Mouse (Mus musculus): ENCODE results near the gene Cyp2c39. TPM values are rescaled to one million over a fixed set of nuclear protein-coding genes. Genes with fewer than 3 reads are reported as not detected.
"Not testable (repeated sequence)": the region's sequence is repeated elsewhere in the genome, so short reads cannot be mapped to it uniquely, and the experiment has no call there.

The Cyp2c39 gene
- polyA plus RNA-seq (2012; rRNA removed): 0.12 TPM in 1 of 2 replicates, not detected in the other

- Histone ChIP-seq H3K4me1 (ENCODE audit: control insufficient read depth, insufficient read depth, low read length) (no peaks in the 10 kb centered on the region), H3K27me3 (ENCODE audit: control insufficient read depth, insufficient read depth, low read length) (no peaks in the 10 kb centered on the region), H3K27ac (ENCODE audit: control insufficient read depth, insufficient read depth, low read depth, low read length) (no peak within 1 kb of the TSS), H3K4me3 (ENCODE audit: control insufficient read depth, low read depth, low read length) (no peak within 1 kb of the TSS), H3K36me3 (ENCODE audit: control insufficient read depth, insufficient read depth, low read length) (no peaks in the 10 kb centered on the region)
- TF ChIP-seq CTCF (IDR thresholded peaks at IDR 0.05; ENCODE audit: control insufficient read depth, insufficient read depth, insufficient replicate concordance, low read depth, low read length): no peak
- no peak for TF ChIP-seq POLR2A (IDR thresholded peaks at IDR 0.05; ENCODE audit: control insufficient read depth, low read depth, low read length)
Measured at GRCm38 (mm10) chr19:39510534-39510933, at the start of gene Cyp2c39. Gene Cyp2c39 (plus strand): TSS chr19:39510862.

GRCm38 (mm10) chr19:39462941-39463340 is 47.7 kb upstream of the Cyp2c39 start, which contains the start of gene Cyp2c38:
Gene Cyp2c38 (minus strand): TSS chr19:39463075.
- H3K4me3 ChIP-seq (ENCODE audit: control insufficient read depth, low read depth, low read length): no peak within 1 kb of the TSS
- H3K27me3 ChIP-seq (ENCODE audit: control insufficient read depth, insufficient read depth, low read length): no peaks in the 10 kb centered on the region
- H3K36me3 ChIP-seq (ENCODE audit: control insufficient read depth, insufficient read depth, low read length): no peaks in the 10 kb centered on the region
- no peaks in the 10 kb centered on the region for H3K4me1 ChIP-seq (ENCODE audit: control insufficient read depth, insufficient read depth, low read length)
- TF ChIP-seq CTCF (IDR thresholded peaks at IDR 0.05; ENCODE audit: control insufficient read depth, insufficient read depth, insufficient replicate concordance, low read depth, low read length) (no peak), POLR2A (IDR thresholded peaks at IDR 0.05; ENCODE audit: control insufficient read depth, low read depth, low read length) (no peak)
- no peak within 1 kb of the TSS for H3K27ac ChIP-seq (ENCODE audit: control insufficient read depth, insufficient read depth, low read depth, low read length)

GRCm38 (mm10) chr19:39463923-39464322 is 46.7 kb upstream of the Cyp2c39 start:
- H3K27me3 ChIP-seq (ENCODE audit: control insufficient read depth, insufficient read depth, low read length): no peaks in the 10 kb centered on the region
- no peak overlapping the region for H3K27ac ChIP-seq (ENCODE audit: control insufficient read depth, insufficient read depth, low read depth, low read length)
- H3K4me1 ChIP-seq (ENCODE audit: control insufficient read depth, insufficient read depth, low read length): no peaks in the 10 kb centered on the region
- TF ChIP-seq POLR2A (IDR thresholded peaks at IDR 0.05; ENCODE audit: control insufficient read depth, low read depth, low read length) (no peak), CTCF (IDR thresholded peaks at IDR 0.05; ENCODE audit: control insufficient read depth, insufficient read depth, insufficient replicate concordance, low read depth, low read length) (no peak)
- no peaks in the 10 kb centered on the region for H3K36me3 ChIP-seq (ENCODE audit: control insufficient read depth, insufficient read depth, low read length)
- no peak overlapping the region for H3K4me3 ChIP-seq (ENCODE audit: control insufficient read depth, low read depth, low read length)

GRCm38 (mm10) chr19:39483961-39484360 is 26.7 kb upstream of the Cyp2c39 start:
- H3K36me3 ChIP-seq (ENCODE audit: control insufficient read depth, insufficient read depth, low read length); H3K27me3 ChIP-seq (ENCODE audit: control insufficient read depth, insufficient read depth, low read length); H3K4me1 ChIP-seq (ENCODE audit: control insufficient read depth, insufficient read depth, low read length); H3K27ac ChIP-seq (ENCODE audit: control insufficient read depth, insufficient read depth, low read depth, low read length); H3K4me3 ChIP-seq (ENCODE audit: control insufficient read depth, low read depth, low read length): not testable (repeated sequence)

- TF ChIP-seq CTCF (IDR thresholded peaks at IDR 0.05; ENCODE audit: control insufficient read depth, insufficient read depth, insufficient replicate concordance, low read depth, low read length) (no peak), POLR2A (IDR thresholded peaks at IDR 0.05; ENCODE audit: control insufficient read depth, low read depth, low read length) (no peak)
- Histone ChIP-seq H3K4me1 (ENCODE audit: control insufficient read depth, insufficient read depth, low read length) (no peaks in the 10 kb centered on the region), H3K27ac (ENCODE audit: control insufficient read depth, insufficient read depth, low read depth, low read length) (no peak overlapping the region), H3K27me3 (ENCODE audit: control insufficient read depth, insufficient read depth, low read length) (no peaks in the 10 kb centered on the region), H3K36me3 (ENCODE audit: control insufficient read depth, insufficient read depth, low read length) (no peaks in the 10 kb centered on the region), H3K4me3 (ENCODE audit: control insufficient read depth, low read depth, low read length) (no peak overlapping the region)
Measured at GRCm38 (mm10) chr19:39506341-39506740, 4.3 kb upstream of the Cyp2c39 start.

- no peak overlapping the region for H3K4me3 ChIP-seq (ENCODE audit: control insufficient read depth, low read depth, low read length)
- H3K27ac ChIP-seq (ENCODE audit: control insufficient read depth, insufficient read depth, low read depth, low read length): no peak overlapping the region
- TF ChIP-seq POLR2A (IDR thresholded peaks at IDR 0.05; ENCODE audit: control insufficient read depth, low read depth, low read length) (no peak), CTCF (IDR thresholded peaks at IDR 0.05; ENCODE audit: control insufficient read depth, insufficient read depth, insufficient replicate concordance, low read depth, low read length) (no peak)
- no peaks in the 10 kb centered on the region for H3K36me3 ChIP-seq (ENCODE audit: control insufficient read depth, insufficient read depth, low read length)
- H3K27me3 ChIP-seq (ENCODE audit: control insufficient read depth, insufficient read depth, low read length): no peaks in the 10 kb centered on the region
- no peaks in the 10 kb centered on the region for H3K4me1 ChIP-seq (ENCODE audit: control insufficient read depth, insufficient read depth, low read length)
Measured at GRCm38 (mm10) chr19:39509533-39509932, 1.1 kb upstream of the Cyp2c39 start.

Other genes with a start within 250 kb of the Cyp2c39 start
- 0.52 and 0.57 TPM in 2 replicates for gene Cyp2c29, start 241.5 kb upstream of the Cyp2c39 start, polyA plus RNA-seq (2012; rRNA removed)
- not detected in 2 replicates for gene Cyp2c38, start 47.8 kb upstream of the Cyp2c39 start, polyA plus RNA-seq (2012; rRNA removed)
- gene Cyp2c67, start 138.2 kb downstream of the Cyp2c39 start, polyA plus RNA-seq (2012; rRNA removed): not detected in 2 replicates
- gene Cyp2c68, start 230.2 kb downstream of the Cyp2c39 start, polyA plus RNA-seq (2012; rRNA removed): 0.14 TPM in 1 of 2 replicates, not detected in the other